Mouse (Mus musculus) midbrain, postnatal 0 days (tissue): ENCODE data around the gene Rpia. TPM values are rescaled to one million over a fixed set of nuclear protein-coding genes. Genes with fewer than 3 reads are reported as not detected.
A peak's percentile ranks its signal among the peaks of the same experiment; 100 is the strongest.

Experiments
- ATAC-seq: fragments of 200-750 bp; cut with Nextera tagmentation; 2 replicates; pipeline ENCODE4 v1.8.0; 2017; ENCODE audit warnings: moderate number of reproducible peaks, mild to moderate bottlenecking, moderate TSS enrichment, moderate library complexity; ENCODE audit not compliant: low FRiP score
- DNase-seq: peaks from one replicate; pipeline ENCODE4 v3.0.0-alpha.2; 2015; ENCODE audit warnings: low spot score
- H3K27ac ChIP-seq: fragments of 300-500 bp; sonication (generic); 2 replicates; pipeline ENCODE4 v1.5.1; 2014; ENCODE audit warnings: low read depth, mild to moderate bottlenecking, low read length, mixed read lengths
- H3K27me3 ChIP-seq: fragments of 300-500 bp; sonication (generic); 2 replicates; pipeline ENCODE4 v1.6.1; 2014; ENCODE audit warnings: low read length, control low read depth, mixed read lengths; ENCODE audit not compliant: insufficient read depth
- H3K36me3 ChIP-seq: fragments of 300-500 bp; sonication (generic); 2 replicates; pipeline ENCODE4 v1.6.1; 2014; ENCODE audit warnings: low read length, control low read depth, mixed read lengths; ENCODE audit not compliant: insufficient read depth
- H3K4me1 ChIP-seq: fragments of 300-500 bp; sonication (generic); 2 replicates; pipeline ENCODE4 v1.6.1; 2014; ENCODE audit warnings: mild to moderate bottlenecking, control low read depth, antibody characterized with exemption, low read length, mixed read lengths; ENCODE audit not compliant: insufficient read depth
- H3K4me2 ChIP-seq: fragments of 300-500 bp; sonication (generic); 2 replicates; pipeline ENCODE4 v1.6.1; 2014; ENCODE audit warnings: low read depth, mild to moderate bottlenecking, low read length, mixed read lengths; ENCODE audit not compliant: poor library complexity, severe bottlenecking
- H3K4me3 ChIP-seq: fragments of 300-500 bp; sonication (generic); 2 replicates; pipeline ENCODE4 v1.5.1; 2014; ENCODE audit warnings: low read depth, mild to moderate bottlenecking, low read length, moderate library complexity
- H3K9ac ChIP-seq: fragments of 300-500 bp; sonication (generic); replicated peaks from 2 replicates; pipeline ENCODE4 v1.6.1; 2014; ENCODE audit warnings: mild to moderate bottlenecking, low read length, moderate library complexity, mixed read lengths; ENCODE audit not compliant: poor library complexity, severe bottlenecking
- H3K9me3 ChIP-seq: fragments of 300-500 bp; sonication (generic); 2 replicates; pipeline ENCODE4 v1.6.1; 2016; ENCODE audit warnings: low read length, control low read depth
- CTCF ChIP-seq: IDR thresholded peaks from 2 replicates; pipeline ENCODE4 v1.5.1; 2016; ENCODE audit warnings: antibody characterized with exemption, mild to moderate bottlenecking
- WGBS: fragments of 180-500 bp; shearing (Covaris S2); extraction: QIAGEN DNeasy Blood & Tissue Kit; methylation state at CpG from one replicate; pipeline ENCODE4 v1.1.7; 2014; 5-methylcytosine and 5-hydroxymethylcytosine counted together
- polyA plus RNA-seq: library from polyadenylated mRNA; unstranded; fragments of >200 nt; fragmentation: Nextera tagmentation; extraction: Ambion mirVana; gene quantifications from 2 replicates; pipeline ENCODE4 v1.2.1, GENCODE M21; 2015
- total RNA-seq: library from RNA; depleted of rRNA; stranded (reverse); fragments of >200 nt; gene quantifications from 2 replicates; pipeline ENCODE4 v1.2.3, GENCODE M21; 2014

Gene Rpia
- total and polyA plus RNA-seq, 2 experiments from 2014 or later, result 1.4 to 15.5 TPM

DNA sequence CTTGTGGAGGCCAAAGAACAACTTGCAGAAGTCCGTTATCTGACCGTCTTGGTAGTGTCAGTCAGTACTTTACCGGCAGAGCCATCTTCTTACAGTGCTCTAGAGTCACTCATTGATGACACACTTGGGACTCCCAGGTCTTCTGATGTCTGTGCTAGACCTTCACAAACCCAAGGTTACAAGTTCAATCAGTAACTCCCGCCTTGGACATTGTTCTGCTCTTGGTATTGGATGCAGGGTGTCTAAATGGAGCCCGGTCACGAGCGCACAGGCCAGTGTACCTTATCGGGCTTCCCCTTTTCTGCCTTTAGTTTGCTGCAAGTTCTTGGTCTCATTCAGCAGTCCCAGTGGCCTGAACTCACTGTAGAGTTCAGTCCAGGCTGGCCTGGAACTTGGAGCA, 612 bp upstream of the Rpia start:
- peak overlapping the region; percentile 84 for H3K4me3 ChIP-seq
- WGBS, result 36% methylated on average over 8 of the region's 8 CpGs
- ATAC-seq, result peak; percentile 17; the same call in 1 of the 2 replicates

DNA sequence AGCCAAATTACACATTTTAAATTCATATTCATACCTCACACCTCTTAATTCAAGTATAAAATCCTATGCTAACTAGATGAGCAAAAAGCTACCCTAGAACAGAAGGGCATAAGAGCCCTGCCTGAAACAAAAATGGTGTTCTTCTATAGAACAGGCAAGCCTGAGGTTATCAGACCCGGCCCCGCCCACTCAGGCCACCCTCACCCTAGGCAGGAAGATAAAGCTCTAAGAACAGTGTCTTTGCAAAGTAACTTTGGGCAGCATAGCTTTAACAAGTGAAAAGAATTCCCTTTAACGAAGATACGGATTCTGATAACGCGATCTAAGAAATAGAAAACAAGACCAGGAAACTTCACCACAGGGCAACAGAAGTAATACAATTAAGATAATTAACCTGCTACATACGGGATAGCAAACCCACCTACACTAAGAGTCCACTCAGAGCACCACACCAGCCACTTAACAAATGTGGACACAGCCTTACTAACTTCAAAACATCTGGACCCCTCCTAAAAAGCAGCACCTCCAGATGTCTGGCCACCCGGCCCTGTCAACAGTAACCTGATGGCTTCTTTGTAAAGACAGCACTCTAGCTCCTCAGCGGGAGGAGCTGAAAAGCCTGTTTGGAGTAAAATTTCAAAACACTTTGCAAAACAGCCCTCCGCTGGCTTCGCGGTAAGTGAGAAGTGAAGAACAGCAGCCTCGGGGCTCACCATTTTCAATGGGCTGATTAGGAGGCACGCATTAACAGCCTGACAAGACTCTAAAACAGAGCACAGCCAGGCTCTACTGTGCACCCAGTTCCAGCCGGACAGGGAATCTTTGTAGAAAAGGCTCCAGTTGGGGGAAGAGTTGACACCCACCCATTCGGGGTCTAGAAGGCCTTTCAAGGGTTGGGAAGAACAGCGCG, 925 bp downstream of the Rpia start:
- ATAC-seq (peak; percentile 42; the same call in 1 of the 2 replicates), DNase-seq (peak; percentile 8)
- H3K4me2 ChIP-seq, result peak overlapping the region; percentile 73

More for the DNA sequence above, 612 bp upstream of the Rpia start:
- no peak for TF ChIP-seq CTCF
- Histone ChIP-seq H3K36me3 (0 out of 2 replicates have a peak, but pooled peaks cover 2% of the 10 kb centered on the region), H3K4me1 (peaks cover 4% of the 10 kb centered on the region), H3K9me3 (no peaks in the 10 kb centered on the region), H3K27me3 (no peaks in the 10 kb centered on the region), H3K27ac (no peak overlapping the region), H3K9ac (peak overlapping the region; percentile 70; the same call in 1 of the 2 replicates), H3K4me2 (peak overlapping the region; percentile 73)
- DNase-seq, result no peak

DNA sequence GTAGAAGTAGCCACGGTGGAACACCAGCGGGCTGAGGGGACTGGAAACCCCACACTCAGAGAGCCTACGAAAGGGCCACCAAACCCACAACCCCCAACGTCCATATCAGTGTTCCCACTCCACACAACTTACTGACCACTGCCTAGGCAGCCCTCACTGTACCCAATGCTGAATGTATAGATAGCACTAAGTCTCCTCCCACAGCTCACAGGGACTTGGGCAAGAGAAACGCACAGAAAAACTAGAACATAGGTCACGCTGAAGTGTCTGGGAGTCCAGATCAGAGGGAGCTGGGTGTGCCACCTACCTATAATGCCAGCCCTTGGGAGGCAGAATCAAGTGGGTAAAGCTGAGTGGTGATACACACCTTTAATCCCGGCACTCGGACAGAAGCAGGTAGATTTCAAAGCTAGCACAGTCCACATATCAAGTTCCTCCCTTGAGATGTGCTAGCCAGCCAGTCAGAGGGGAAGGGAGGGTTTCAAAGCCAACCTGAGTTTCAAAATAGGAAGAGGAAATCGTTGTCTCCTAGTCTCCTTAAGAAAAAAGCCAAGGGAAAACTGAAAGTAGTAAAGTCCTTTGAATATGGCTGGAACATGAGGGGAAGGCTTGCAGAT, 1.9 kb downstream of the Rpia start:
- Histone ChIP-seq H3K4me3 (no peak overlapping the region; the same call in 1 of the 2 replicates), H3K4me2 (peak overlapping the region; percentile 73), H3K27ac (no peak overlapping the region), H3K4me1 (peaks cover 4% of the 10 kb centered on the region), H3K36me3 (0 out of 2 replicates have a peak, but pooled peaks cover 3% of the 10 kb centered on the region), H3K9ac (no peak overlapping the region), H3K27me3 (no peaks in the 10 kb centered on the region), H3K9me3 (no peaks in the 10 kb centered on the region)
- no peak for DNase-seq
- TF ChIP-seq CTCF, result no peak
- 89% methylated on average over 9 of the region's 9 CpGs for WGBS
- no peak for ATAC-seq

More for the DNA sequence above, 925 bp downstream of the Rpia start:
- TF ChIP-seq CTCF, result no peak
- Histone ChIP-seq H3K9ac (peak overlapping the region; percentile 70), H3K36me3 (0 out of 2 replicates have a peak, but pooled peaks cover 2% of the 10 kb centered on the region), H3K4me3 (peak overlapping the region; percentile 84), H3K4me1 (peaks cover 4% of the 10 kb centered on the region), H3K27me3 (no peaks in the 10 kb centered on the region), H3K27ac (peak overlapping the region; percentile 68), H3K9me3 (no peaks in the 10 kb centered on the region)
- 10% methylated on average over 18 of the region's 18 CpGs for WGBS

DNA sequence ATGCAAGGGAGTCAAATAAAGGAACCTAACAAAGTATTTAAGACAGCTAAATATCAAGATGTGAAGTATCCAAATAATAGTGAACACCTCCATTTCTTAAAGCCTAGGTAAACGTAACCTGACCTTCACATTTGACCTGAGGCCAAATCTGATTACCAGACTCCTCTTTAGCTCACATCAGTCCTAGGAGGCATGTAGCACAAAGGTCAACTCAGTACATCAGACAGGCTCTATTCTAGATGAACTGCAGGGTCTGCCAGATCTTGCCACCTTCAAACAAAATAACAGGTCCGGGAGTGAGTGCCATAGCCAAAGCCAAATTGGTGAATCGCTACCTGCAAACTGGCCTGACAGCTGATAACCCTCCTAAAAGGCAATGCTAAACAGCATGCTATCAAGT, 2.9 kb downstream of the Rpia start:
- 93% methylated on average over 3 of the region's 3 CpGs for WGBS
- H3K4me3 ChIP-seq, result no peak overlapping the region
- no peak overlapping the region for H3K4me2 ChIP-seq
- ATAC-seq (no peak), DNase-seq (no peak)
- no peak for TF ChIP-seq CTCF
- H3K27ac ChIP-seq, result no peak overlapping the region
- peaks cover 4% of the 10 kb centered on the region for H3K4me1 ChIP-seq
- H3K27me3 ChIP-seq, result no peaks in the 10 kb centered on the region
- no peaks in the 10 kb centered on the region for H3K9me3 ChIP-seq
- H3K36me3 ChIP-seq, result 0 out of 2 replicates have a peak, but pooled peaks cover 7% of the 10 kb centered on the region
- H3K9ac ChIP-seq, result no peak overlapping the region

DNA sequence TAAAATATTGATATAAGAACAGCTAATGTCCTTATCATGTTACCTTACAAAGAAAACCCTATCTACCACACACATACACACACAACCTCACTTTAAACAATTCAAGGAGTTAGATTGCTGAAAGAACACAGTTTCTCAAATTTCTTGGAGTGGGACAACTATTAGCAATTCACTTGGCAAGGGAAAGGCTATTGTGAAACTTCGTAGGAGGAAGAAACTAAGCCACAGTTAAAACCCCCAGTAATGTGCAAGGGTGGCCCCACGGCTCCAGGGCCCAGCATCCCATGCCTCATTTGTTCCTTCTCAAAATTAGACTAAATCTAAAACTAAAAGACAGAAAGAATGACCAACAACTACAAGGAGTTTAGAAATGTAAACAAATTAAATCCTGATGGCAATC, 4.5 kb downstream of the Rpia start:
- peaks cover 15% of the 10 kb centered on the region; the same call in 1 of the 2 replicates for H3K36me3 ChIP-seq
- H3K4me2 ChIP-seq, result no peak overlapping the region
- DNase-seq, result no peak
- no peak for ATAC-seq
- no peak for TF ChIP-seq CTCF
- H3K4me1 ChIP-seq, result peaks cover under 1% of the 10 kb centered on the region
- no peaks in the 10 kb centered on the region for H3K9me3 ChIP-seq
- 71% methylated on average over 2 of the region's 2 CpGs for WGBS
- H3K4me3 ChIP-seq, result no peak overlapping the region
- H3K9ac ChIP-seq, result no peak overlapping the region
- H3K27ac ChIP-seq, result no peak overlapping the region
- H3K27me3 ChIP-seq, result no peaks in the 10 kb centered on the region
